Mouse (Mus musculus): ENCODE results near the gene Nfic.

DNA sequence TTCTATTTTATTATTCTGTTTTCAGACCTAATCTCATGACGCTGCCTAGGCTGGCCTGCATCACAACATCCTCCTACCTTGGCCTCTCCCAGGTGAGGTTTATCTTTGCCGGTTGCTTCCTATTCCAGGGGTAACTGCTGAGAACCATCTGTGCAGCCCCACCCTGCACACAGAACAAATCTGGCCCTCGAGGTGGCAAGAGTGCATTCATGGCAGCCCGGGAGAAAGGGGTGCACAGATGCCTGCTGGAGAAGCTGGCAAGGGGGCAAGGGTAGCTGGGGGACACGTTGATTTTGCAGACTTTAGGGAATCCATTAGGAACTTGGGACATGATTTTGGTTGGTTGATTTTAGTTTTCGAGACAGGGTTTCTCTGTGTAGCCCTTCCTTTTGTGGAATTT, 2.8 kb upstream of the Nfic start:
- TF ChIP-seq POLR2A (IDR thresholded peaks at IDR 0.05; ENCODE audit: control insufficient read depth, extremely low read depth, insufficient read depth, low read length, poor library complexity), result no peak
- TF ChIP-seq CTCF (IDR thresholded peaks at IDR 0.05; ENCODE audit: borderline replicate concordance, control insufficient read depth, extremely low read depth, insufficient read depth, low read length, poor library complexity), result no peak

Measured in thymus, adult 2 months (tissue).